9 mouse cellular contexts compared by ENCODE assay signal in genomic region chr17:31705271-31706020, GRCm38 (mm10). TPM values are rescaled to one million over a fixed set of nuclear protein-coding genes. Genes with fewer than 3 reads are reported as not detected.
DNase-seq lines count a peak whose midpoint lies in the region.
"Had no signal": no experiment of that assay in that cellular context is flagged by ENCODE, and none has a peak within 500 bp of the region (broad histone marks: within the 10 kb centered on the region; RNA-seq: fewer than 3 reads in every experiment).

No protein-coding gene starts in this region.

- peak; percentile 54 for DNase-seq in adrenal gland, adult 2 months
- no peak for DNase-seq in adrenal gland, adult 18-20 months (ENCODE audit: low spot score in 2 of 2)
- peak; percentile 65 for DNase-seq in MN1 (ENCODE audit: low spot score)
- peak; percentile 66 to 88 for DNase-seq in cerebellum, postnatal 4 days (ENCODE audit: low spot score in 2 of 2)
- DNase-seq in layer of hippocampus, adult 9-11 months, result peak; percentile 59
- DNase-seq in thymus, postnatal 14 days, result no peak
- no peak for DNase-seq in lung, postnatal 36 days
- DNase-seq in thymus, postnatal 10 days (ENCODE audit: low spot score in 2 of 2), result no peak

RNA-seq across cellular contexts. Expression of gene Cryaa, which starts 27.8 kb away (rescaled TPM):
- not detected for total RNA-seq in adrenal gland, adult 2 months (2021)
- not detected in 2 replicates for polyA plus RNA-seq in adrenal gland, adult 2 months (2012; rRNA removed)
- total RNA-seq in adrenal gland, adult 18-20 months (2021), result not detected
- total RNA-seq: gastrocnemius, postnatal 4 days had no signal

RNA-seq across cellular contexts. Expression of gene U2af1, which starts 46.8 kb away (rescaled TPM):
- total RNA-seq in adrenal gland, adult 2 months (2021), result 100 to 1,000 TPM; 146 to 161 TPM
- polyA plus RNA-seq in adrenal gland, adult 2 months (2012; rRNA removed), result 12.7 and 12.8 TPM in 2 replicates
- 100 to 1,000 TPM; 147 to 149 TPM for total RNA-seq in adrenal gland, adult 18-20 months (2021)

Comparison
In these comparisons a context has a peak if more than half of its experiments do, and no peak if none do; other contexts are left out.
1. DNase-seq: peak in adrenal gland, adult 2 months (single experiment), MN1 (single experiment), cerebellum, postnatal 4 days (2 of 2) and layer of hippocampus, adult 9-11 months (single experiment); none in adrenal gland, adult 18-20 months (0 of 2), thymus, postnatal 14 days (single experiment), lung, postnatal 36 days (single experiment) and thymus, postnatal 10 days (0 of 2).